Mouse (Mus musculus) stomach, embryonic 15.5 days (tissue): ENCODE measurements around the gene Daglb. TPM values are rescaled to one million over a fixed set of nuclear protein-coding genes. Genes with fewer than 3 reads are reported as not detected.
A peak's percentile ranks its signal among the peaks of the same experiment; 100 is the strongest.

Experiments
- ATAC-seq: fragments of 200-750 bp; cut with Nextera tagmentation; 2 replicates; pipeline ENCODE4 v1.8.0; 2017; ENCODE audit warnings: low read depth, moderate number of reproducible peaks, moderate TSS enrichment; ENCODE audit not compliant: insufficient read depth, low FRiP score
- H3K27ac ChIP-seq: fragments of 300-500 bp; sonication (generic); 2 replicates; pipeline ENCODE4 v1.5.1; 2015; ENCODE audit warnings: mild to moderate bottlenecking, inconsistent platforms
- H3K27me3 ChIP-seq: fragments of 300-500 bp; sonication (generic); replicated peaks from 2 replicates; pipeline ENCODE4 v1.6.1; 2015; ENCODE audit warnings: inconsistent platforms
- H3K36me3 ChIP-seq: fragments of 300-500 bp; sonication (generic); 2 replicates; pipeline ENCODE4 v1.6.1; 2015; ENCODE audit warnings: inconsistent platforms
- H3K4me1 ChIP-seq: fragments of 300-500 bp; sonication (generic); 2 replicates; pipeline ENCODE4 v1.6.1; 2015; ENCODE audit warnings: inconsistent platforms
- H3K4me2 ChIP-seq: fragments of 300-500 bp; sonication (generic); 2 replicates; pipeline ENCODE4 v1.6.1; 2015; ENCODE audit warnings: mild to moderate bottlenecking, inconsistent platforms
- H3K4me3 ChIP-seq: fragments of 300-500 bp; sonication (generic); replicated peaks from 2 replicates; pipeline ENCODE4 v1.5.1; 2015; ENCODE audit warnings: inconsistent platforms
- H3K9ac ChIP-seq: fragments of 300-500 bp; sonication (generic); 2 replicates; pipeline ENCODE4 v1.6.1; 2015; ENCODE audit warnings: inconsistent platforms
- H3K9me3 ChIP-seq: fragments of 300-500 bp; sonication (generic); 2 replicates; pipeline ENCODE4 v1.6.1; 2016; ENCODE audit warnings: inconsistent platforms
- WGBS: fragments of 180-500 bp; shearing (Covaris S2); methylation state at CpG from one replicate; pipeline ENCODE4 v1.1.7; 2015; 5-methylcytosine and 5-hydroxymethylcytosine counted together
- polyA plus RNA-seq: library from polyadenylated mRNA; unstranded; fragments of >200 nt; fragmentation: Nextera tagmentation; extraction: Ambion mirVana; gene quantifications from 2 replicates; pipeline ENCODE4 v1.2.1, GENCODE M21; 2015

The Daglb gene
- 10.4 and 11.3 TPM in 2 replicates for polyA plus RNA-seq

DNA sequence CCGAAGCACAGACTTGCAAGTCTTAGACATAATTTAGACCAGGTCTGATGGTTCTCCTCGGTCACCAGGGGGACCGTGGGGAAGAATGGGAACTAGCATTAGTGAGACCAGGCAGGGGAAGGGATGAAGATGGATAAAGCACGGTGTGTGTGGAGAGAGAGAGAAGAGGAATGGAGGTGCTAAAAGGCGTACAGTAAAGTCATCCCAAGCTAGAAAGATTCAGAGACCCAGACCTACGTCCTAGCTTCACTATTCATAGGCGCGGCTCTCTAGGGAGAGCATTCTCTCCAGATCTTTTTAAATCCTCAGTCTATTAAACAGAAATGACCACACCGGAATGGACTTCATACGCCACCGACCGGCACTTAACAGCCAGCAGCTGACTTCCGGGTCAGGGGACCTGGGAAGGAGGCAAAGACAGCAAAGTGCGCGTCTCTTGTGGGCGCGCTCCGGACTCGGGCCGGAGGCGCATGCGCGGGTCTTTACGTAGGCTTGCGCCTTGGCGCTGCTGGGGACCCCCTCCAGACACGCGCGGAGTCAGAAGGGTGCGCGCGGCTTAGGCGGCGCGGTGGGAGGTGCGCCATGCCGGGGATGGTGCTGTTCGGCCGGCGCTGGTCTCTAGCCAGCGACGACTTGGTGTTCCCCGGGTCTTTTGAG, at the start of gene Daglb:
TSS of gene Daglb (plus strand) at position 485 of the 657 bp plus-strand sequence.
- H3K27ac ChIP-seq, result peak within 1 kb of the TSS; percentile 17; the same call in 1 of the 2 replicates
- peaks cover 5% of the 10 kb centered on the region; the same call in 1 of the 2 replicates for H3K4me1 ChIP-seq
- H3K4me2 ChIP-seq, result peak within 1 kb of the TSS; percentile 94
- WGBS, result 3% methylated on average over 43 of the region's 43 CpGs
- no peaks in the 10 kb centered on the region for H3K9me3 ChIP-seq
- peak within 1 kb of the TSS; percentile 78 for H3K4me3 ChIP-seq
- no peaks in the 10 kb centered on the region for H3K36me3 ChIP-seq
- no peaks in the 10 kb centered on the region for H3K27me3 ChIP-seq
- H3K9ac ChIP-seq, result peak within 1 kb of the TSS; percentile 66
- ATAC-seq, result peak; percentile 94

DNA sequence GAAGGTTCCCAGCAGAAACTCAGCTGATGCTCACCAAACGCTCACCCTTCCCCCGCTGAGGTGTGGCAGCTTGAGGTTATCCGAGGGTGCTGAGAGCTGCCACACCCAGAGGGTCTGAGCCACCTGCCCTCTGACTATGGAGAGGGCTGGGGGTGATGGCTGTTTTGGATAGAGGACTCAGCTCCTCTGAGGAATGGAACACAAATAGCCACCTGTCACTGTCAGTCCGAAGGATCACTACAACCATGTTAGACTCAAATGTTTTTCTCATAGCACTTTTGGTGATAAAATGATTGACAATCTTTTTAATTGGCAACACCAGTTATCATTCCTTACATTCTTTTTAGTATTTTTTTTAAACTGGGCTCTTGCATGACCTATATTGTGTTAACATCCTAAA, 42.9 kb upstream of the Daglb start:
- Histone ChIP-seq H3K4me3 (no peak overlapping the region), H3K9me3 (no peaks in the 10 kb centered on the region), H3K36me3 (peaks cover 25% of the 10 kb centered on the region), H3K9ac (no peak overlapping the region), H3K4me2 (no peak overlapping the region), H3K27ac (no peak overlapping the region), H3K4me1 (no peaks in the 10 kb centered on the region), H3K27me3 (no peaks in the 10 kb centered on the region)
- ATAC-seq, result no peak
- WGBS, result 71% methylated on average over 4 of the region's 4 CpGs

DNA sequence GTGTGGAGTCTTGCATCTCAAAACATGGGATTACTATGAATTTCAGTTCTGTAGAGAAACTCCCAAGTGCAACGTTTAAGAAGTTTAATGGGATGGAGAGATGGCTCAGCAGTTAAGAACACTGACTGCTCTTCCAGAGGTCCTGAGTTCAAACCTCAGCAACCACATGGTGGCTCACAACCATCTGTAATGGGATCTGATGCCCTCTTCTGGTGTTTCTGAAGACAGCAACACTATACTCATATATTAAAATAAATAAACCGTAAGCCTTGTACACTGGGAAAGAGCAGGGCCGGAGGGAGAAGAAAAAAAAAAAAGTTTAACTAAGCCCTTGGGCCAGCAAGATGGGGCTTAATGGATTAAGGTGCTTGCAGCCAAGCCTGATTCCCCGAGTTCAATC, 41.4 kb upstream of the Daglb start:
- Histone ChIP-seq H3K36me3 (peaks cover 16% of the 10 kb centered on the region), H3K9ac (no peak overlapping the region), H3K27ac (no peak overlapping the region), H3K27me3 (no peaks in the 10 kb centered on the region), H3K4me3 (no peak overlapping the region), H3K4me2 (no peak overlapping the region), H3K4me1 (no peaks in the 10 kb centered on the region), H3K9me3 (no peaks in the 10 kb centered on the region)
- 75% methylated on average over 4 of the region's 4 CpGs for WGBS
- ATAC-seq, result no peak

DNA sequence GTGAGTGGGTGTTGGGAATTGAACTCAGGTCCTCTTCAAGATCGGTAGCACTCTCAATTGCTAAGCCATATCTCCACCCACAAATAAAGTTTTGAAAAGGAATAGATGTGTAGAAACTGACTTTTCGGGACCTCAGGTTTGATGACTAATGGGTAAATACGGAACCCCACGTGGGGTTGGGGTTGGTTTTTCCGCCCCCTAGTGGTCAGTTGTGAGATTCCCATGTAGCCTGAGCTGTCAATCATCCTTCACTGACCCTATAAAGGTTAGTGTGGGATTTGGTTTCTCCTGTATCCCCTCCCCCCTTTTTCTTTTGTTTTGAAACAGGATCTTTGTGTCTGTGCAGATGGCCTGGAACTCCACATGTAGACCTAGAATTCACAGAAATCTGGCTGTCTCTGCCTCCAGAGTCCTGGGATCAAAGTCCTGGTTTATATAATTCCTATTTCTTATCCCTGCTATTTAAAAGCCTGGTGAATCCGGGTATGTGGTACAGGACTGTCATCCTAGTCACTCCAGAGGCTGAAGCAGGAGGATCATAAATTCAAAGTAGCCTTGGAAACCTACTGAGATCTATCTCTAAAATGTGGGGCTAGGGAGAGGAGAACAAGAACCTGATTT, 40.4 kb upstream of the Daglb start:
- peaks cover 16% of the 10 kb centered on the region for H3K36me3 ChIP-seq
- no peak overlapping the region for H3K4me2 ChIP-seq
- no peaks in the 10 kb centered on the region for H3K4me1 ChIP-seq
- no peaks in the 10 kb centered on the region for H3K27me3 ChIP-seq
- H3K9ac ChIP-seq, result no peak overlapping the region
- H3K27ac ChIP-seq, result no peak overlapping the region
- 0 out of 2 replicates have a peak, but pooled peaks have one; percentile 58 for ATAC-seq
- H3K4me3 ChIP-seq, result no peak overlapping the region
- H3K9me3 ChIP-seq, result no peaks in the 10 kb centered on the region
- 27% methylated on average over 6 of the region's 6 CpGs for WGBS

DNA sequence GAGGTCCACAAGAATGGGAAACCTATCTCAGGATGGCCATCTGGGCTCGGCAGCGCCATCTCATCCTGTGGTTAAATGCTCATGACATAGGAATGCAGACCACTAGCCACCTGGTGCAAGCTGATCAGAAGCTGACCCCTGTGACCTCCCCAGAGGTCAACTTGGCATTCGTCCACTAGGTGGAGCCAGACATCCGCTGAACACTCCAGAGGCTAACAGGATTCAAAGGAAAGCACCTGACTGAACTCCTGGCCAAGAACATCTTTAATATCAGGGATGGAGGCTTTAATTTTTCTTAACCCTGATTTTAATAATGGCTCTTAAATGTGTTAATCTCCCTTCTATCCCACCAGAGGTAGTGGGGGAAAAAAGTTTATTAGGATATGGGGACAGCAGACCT, 30.0 kb upstream of the Daglb start:
- H3K4me3 ChIP-seq, result no peak overlapping the region

DNA sequence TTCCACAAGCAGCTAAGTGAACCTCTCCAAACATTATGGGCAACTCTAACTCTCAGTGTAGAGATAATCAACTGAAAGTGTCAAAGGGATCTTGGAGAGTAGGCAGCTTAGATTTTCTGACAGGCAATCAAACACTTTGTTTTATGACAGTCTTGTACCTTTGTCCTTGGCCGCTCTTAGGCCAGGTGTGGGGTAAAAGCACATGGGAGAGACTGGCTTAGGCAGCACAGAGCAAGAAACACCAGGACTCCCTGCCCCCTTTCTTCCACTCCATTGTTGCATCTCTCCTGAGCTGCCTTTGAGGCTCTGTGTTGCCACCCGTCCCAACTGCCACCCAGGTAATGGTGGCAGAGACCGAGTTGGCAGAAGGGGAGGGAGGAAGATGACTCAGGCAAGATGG, 23.1 kb upstream of the Daglb start:
- H3K27ac ChIP-seq, result no peak overlapping the region
- no peak overlapping the region for H3K9ac ChIP-seq
- H3K9me3 ChIP-seq, result no peaks in the 10 kb centered on the region
- H3K4me1 ChIP-seq, result no peaks in the 10 kb centered on the region
- H3K36me3 ChIP-seq, result no peaks in the 10 kb centered on the region
- WGBS, result 70% methylated on average over 3 of the region's 3 CpGs
- H3K4me3 ChIP-seq, result no peak overlapping the region
- H3K27me3 ChIP-seq, result no peaks in the 10 kb centered on the region
- ATAC-seq, result no peak
- H3K4me2 ChIP-seq, result no peak overlapping the region

More for the DNA sequence above, 30.0 kb upstream of the Daglb start:
- Histone ChIP-seq H3K27ac (no peak overlapping the region), H3K9ac (no peak overlapping the region), H3K4me1 (no peaks in the 10 kb centered on the region), H3K4me2 (no peak overlapping the region), H3K9me3 (no peaks in the 10 kb centered on the region), H3K36me3 (no peaks in the 10 kb centered on the region), H3K27me3 (no peaks in the 10 kb centered on the region)
- WGBS, result 2% methylated on average over 4 of the region's 4 CpGs
- no peak for ATAC-seq

DNA sequence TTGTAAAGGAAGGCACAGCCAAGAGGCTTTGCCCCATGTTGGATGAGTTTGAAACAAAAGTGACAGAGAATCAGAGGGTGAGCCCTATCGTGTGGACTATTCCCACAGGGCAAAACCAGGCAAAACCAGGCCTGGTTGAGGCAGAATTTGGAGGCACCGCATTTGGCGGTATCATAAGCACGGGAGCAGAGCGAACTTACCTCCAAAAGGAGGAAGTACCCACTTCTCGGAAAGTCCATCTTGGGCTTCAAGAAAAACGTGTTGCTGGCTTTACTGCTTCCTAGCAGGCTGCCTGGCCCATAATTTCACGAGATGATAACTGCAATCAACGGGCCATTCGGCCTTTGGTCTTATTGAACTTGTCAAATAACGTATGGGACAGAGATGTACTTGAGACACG, 22.6 kb upstream of the Daglb start:
- no peak overlapping the region for H3K4me3 ChIP-seq
- 83% methylated on average over 12 of the region's 12 CpGs for WGBS
- H3K4me2 ChIP-seq, result no peak overlapping the region
- no peaks in the 10 kb centered on the region for H3K27me3 ChIP-seq
- H3K4me1 ChIP-seq, result no peaks in the 10 kb centered on the region
- H3K9me3 ChIP-seq, result no peaks in the 10 kb centered on the region
- H3K36me3 ChIP-seq, result no peaks in the 10 kb centered on the region
- H3K27ac ChIP-seq, result no peak overlapping the region
- no peak overlapping the region for H3K9ac ChIP-seq
- no peak for ATAC-seq

DNA sequence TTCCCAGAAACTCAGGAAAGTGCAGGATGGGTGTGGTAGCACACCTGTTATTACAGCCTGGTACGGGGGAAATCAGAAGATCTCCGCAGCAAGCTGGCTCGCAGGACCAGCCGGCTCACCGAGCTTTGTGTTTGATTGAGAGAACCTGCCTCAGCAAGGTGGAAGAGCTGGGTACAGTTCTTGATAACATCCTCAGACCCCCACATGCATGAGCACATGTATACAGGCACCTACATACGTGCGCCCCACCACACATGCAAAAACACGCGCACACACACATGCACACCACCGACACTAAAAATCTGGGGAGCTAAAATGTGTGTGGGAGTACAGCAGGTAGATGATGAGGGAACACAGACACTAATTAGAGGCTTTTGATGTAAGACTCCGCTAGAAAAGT, 713 bp upstream of the Daglb start:
- Histone ChIP-seq H3K4me2 (peak overlapping the region; percentile 94), H3K9ac (no peak overlapping the region), H3K27ac (no peak overlapping the region), H3K4me3 (peak overlapping the region; percentile 78), H3K9me3 (no peaks in the 10 kb centered on the region), H3K27me3 (no peaks in the 10 kb centered on the region), H3K4me1 (peaks cover 5% of the 10 kb centered on the region; the same call in 1 of the 2 replicates), H3K36me3 (no peaks in the 10 kb centered on the region)
- WGBS, result 72% methylated on average over 11 of the region's 11 CpGs
- ATAC-seq, result no peak

DNA sequence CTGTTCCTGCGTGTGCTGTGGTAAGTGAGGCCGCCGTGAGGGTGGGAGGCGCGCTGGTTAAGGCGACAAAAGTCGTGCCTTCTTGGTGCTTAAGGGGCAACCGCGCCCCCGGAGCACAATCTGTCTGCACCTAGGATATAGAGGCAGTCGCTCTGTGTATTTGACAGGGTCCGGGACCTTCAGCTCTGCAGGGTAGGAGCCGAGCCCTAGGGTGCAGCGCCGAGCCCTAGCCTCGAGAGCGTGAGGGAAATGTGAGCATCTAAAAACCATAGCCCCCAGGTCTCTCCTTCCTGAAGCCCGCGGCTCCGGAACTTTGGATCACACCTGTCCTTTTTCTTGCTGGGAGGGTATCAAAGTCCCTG, 354 bp downstream of the Daglb start:
- H3K36me3 ChIP-seq, result no peaks in the 10 kb centered on the region
- H3K9me3 ChIP-seq, result no peaks in the 10 kb centered on the region
- H3K4me3 ChIP-seq, result peak overlapping the region; percentile 78
- H3K27me3 ChIP-seq, result no peaks in the 10 kb centered on the region
- peak overlapping the region; percentile 94 for H3K4me2 ChIP-seq
- peaks cover 5% of the 10 kb centered on the region; the same call in 1 of the 2 replicates for H3K4me1 ChIP-seq
- H3K27ac ChIP-seq, result peak overlapping the region; percentile 16; the same call in 1 of the 2 replicates
- H3K9ac ChIP-seq, result peak overlapping the region; percentile 66
- ATAC-seq, result peak; percentile 47
- WGBS, result under 1% methylated on average over 20 of the region's 20 CpGs

DNA sequence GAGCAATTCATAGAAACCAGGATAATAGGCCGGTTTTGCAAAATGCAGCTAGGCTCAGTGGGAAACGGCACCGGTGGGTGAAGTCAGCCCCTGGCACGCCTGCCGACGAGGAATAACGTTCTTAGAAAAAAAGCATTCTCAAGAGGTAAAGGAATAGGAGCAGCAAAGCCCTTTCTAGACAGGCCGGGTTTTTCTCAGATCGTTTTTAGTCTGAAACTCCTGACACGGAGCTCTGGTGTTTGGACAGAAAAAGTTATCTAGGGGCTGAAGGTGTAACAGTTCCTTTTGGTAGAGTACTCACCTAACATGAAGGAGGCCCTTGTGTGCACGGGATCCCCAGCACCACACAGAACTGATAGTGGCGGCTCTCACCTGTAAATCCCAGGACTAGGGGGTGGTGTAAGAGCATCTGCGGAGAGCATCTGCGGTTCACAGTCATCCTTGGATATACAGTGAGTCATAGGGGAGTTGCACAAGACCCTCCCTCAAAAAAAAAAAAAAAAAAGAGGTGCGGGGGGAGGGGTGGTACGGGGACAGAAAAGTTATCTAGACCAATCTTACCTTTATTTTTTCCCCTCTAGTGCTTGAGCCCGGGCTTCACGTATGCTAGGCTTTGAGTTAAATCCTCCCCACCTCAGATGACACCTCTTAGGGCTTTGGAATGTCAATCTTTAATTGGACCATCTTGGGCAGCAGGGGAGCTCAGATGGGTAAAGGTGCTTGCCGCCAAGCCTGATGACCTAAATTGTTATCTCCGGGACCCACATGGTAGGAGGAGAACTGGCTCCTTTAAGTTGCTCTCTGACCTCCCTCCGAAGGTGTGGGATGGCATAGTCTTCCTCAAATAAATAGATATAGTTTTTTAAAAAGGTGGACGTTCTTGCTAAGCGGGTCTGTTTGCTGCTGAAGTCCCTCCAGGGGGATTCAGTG, 1.0 kb downstream of the Daglb start:
- H3K4me2 ChIP-seq, result peak overlapping the region; percentile 94
- peak overlapping the region; percentile 66 for H3K9ac ChIP-seq
- no peaks in the 10 kb centered on the region for H3K9me3 ChIP-seq
- H3K27ac ChIP-seq, result no peak overlapping the region
- H3K4me1 ChIP-seq, result peaks cover 5% of the 10 kb centered on the region; the same call in 1 of the 2 replicates
- H3K36me3 ChIP-seq, result no peaks in the 10 kb centered on the region
- ATAC-seq, result no peak
- 29% methylated on average over 23 of the region's 23 CpGs for WGBS
- no peaks in the 10 kb centered on the region for H3K27me3 ChIP-seq
- peak overlapping the region; percentile 78 for H3K4me3 ChIP-seq

DNA sequence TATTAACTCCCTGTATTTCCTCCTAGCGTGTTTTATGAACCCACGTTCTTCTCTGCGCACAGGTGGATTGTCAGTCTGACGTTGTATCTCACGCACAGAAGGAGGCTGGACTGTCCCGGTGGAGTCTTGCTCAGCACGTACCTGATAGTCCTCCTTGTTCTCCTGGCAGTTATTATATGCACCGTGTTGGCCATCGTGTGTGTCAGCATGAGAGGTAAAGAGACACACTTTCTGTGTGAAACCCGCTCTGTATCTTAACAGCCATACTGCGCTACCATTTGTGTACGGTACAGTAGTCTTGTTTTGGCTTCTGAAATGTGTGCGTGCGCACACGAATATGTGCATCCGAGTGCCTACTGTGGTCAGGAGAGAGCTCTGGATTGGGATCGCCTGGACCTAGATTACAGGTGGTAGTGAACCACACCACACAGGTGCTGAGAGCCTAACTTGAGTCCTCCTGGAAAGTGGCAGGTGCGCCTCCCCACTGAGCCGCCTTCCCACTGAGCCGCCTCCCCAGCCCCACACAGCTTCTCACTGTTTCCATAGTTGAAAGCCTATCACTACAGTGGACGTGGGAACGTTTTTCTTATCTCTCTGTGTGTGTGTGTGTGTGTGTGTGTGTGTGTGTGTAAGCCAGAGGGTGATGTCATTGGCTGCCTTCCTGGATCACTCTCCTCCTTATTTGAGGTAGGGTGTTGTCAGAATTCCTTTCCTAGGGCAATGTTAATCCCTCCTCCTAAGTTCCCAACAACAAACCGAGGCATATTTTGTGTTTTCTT, 2.7 kb downstream of the Daglb start:
- Histone ChIP-seq H3K4me3 (no peak overlapping the region), H3K4me2 (no peak overlapping the region), H3K36me3 (no peaks in the 10 kb centered on the region), H3K9me3 (no peaks in the 10 kb centered on the region), H3K9ac (no peak overlapping the region), H3K27me3 (no peaks in the 10 kb centered on the region), H3K4me1 (peaks cover 5% of the 10 kb centered on the region; the same call in 1 of the 2 replicates), H3K27ac (no peak overlapping the region)
- ATAC-seq, result no peak
- 88% methylated on average over 23 of the region's 23 CpGs for WGBS
